Mouse (Mus musculus) adrenal gland, adult 2 months (tissue): ENCODE measurements at regions not wholly inside any gene's neighbourhood (a gene's known extent, or its start where the extent isn't known, plus 50 kb on each side); places are given as distances from the start of the nearest gene placed in this dataset.
"Not testable (repeated sequence)": the region's sequence is repeated elsewhere in the genome, so short reads cannot be mapped to it uniquely, and the experiment has no call there.

Experiments used
- DNase-seq: peaks from one replicate; pipeline ENCODE4 v3.0.0; 2021

- not testable (repeated sequence) for DNase-seq
Measured at GRCm38 (mm10) chr1:14688041-14688440, 1405.1 kb downstream of the 4930444P10Rik start.

DNA sequence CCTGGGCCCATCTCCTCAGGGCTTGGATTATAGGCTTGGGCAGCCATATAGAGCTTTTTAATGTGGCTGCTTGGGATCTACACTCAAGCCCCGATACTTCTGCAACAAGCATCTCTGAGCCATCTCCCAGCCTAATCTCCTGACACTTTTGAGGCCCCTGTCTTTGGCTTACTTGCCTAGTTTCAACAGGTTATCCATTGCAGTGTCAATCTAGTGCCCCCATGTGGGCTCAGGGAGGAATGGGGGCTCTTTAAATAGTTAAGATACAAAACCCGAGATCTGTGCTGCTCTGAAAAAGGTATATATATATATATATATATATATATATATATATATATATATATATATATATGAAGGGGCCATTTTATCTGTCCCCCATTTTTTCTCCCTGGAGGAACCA lies 1407.0 kb downstream of the 4930444P10Rik start:
- no peak for DNase-seq

- no peak for DNase-seq
Measured at GRCm38 (mm10) chr1:14680443-14680842, 1412.7 kb downstream of the 4930444P10Rik start.

DNA sequence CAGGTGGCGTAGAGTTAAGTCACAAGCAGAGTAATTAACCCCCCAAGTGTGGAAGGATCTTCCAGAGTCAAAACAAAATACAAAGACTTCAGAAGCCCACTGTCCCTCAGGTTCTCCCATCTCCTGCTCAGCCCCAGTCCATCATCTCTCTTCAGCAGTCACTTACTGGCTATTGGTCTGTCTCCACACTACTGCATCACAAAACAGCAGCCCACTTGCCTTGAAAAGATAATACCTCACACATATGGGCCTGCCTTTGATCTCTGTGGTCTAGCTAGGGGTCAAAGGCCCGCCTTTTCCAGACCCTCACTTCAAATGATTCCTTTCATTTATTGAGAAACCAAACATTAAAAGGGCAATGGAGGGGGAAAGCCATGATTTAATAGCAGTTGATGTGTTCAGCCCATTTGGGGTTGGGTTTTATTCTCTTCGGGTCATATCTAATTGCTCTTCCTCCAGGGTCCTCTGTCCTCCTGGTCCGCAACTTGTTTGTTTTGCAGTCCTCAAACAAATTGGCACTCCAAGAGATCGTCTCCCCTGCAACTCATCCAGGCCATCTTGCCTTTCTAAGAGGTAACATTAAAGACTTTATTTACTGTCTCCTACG lies 1420.6 kb downstream of the 4930444P10Rik start:
- DNase-seq = no peak

GRCm38 (mm10) chr1:14662706-14663312 lies 1430.3 kb downstream of the 4930444P10Rik start:
- no peak for DNase-seq

GRCm38 (mm10) chr1:14661854-14662253 lies 1431.3 kb downstream of the 4930444P10Rik start:
- no peak for DNase-seq

DNA sequence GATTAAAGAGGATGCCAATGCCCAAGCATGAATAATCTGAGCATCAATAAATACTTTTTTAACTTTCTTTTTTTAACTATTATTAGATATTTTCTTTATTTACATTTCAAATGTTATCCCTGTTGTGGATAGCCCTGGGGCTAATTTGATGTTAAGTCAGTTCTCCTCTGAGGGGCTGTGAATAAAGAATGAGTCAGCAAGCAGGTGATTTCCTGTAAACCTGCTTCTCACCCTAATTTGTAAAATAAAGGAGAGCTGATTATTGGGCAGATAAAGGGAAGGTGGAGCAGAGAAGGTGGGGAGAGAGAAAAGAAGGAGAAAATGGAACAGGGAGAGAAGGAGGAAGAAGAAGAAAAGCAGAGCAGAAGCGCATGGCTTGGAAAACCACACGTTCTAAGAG lies 1442.8 kb downstream of the 4930444P10Rik start:
- no peak for DNase-seq

- no peak for DNase-seq
Measured at GRCm38 (mm10) chr1:14635642-14636263, 1457.4 kb downstream of the 4930444P10Rik start.

DNA sequence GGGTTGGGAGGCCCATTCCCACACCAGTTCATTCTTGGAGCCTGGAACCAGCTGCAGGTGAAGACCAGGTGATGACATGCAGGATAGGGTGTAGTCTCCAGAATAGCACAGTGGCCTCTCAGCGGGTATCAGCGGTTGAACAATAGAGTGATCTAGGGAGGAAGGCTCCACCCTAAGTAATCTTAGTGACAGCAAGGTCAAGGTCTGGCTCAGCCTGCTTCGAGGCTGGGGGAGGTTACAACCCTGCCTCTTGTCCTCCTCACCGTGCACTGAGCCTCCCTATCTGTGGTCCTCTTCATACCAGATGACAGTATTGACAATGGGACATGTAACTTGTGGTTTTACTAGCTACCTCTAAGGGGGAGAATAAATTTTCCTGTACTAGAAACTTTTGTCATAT lies 1461.1 kb downstream of the 4930444P10Rik start:
- no peak for DNase-seq

DNA sequence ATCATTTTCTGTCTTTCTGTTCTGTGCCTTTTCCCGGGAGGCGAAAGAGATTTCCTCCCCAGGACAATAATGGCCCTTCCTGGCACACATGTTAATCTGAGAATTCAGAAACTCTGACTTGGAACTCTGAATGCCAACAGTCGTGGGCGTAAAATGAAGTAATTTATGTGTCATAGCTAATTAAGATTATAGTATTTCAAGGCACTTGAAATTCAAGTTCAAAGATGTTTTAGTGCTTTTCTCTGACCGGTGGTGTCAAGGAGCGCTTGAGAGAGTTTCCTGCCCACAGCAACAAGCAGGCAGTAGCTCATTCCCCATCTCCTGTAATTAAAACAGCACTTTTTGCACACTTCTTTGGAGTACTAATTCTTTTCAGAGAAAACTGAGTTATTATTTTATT lies 1465.9 kb downstream of the 4930444P10Rik start:
- no peak for DNase-seq

- no peak for DNase-seq
Measured at GRCm38 (mm10) chr1:14626685-14627084, 1466.4 kb downstream of the 4930444P10Rik start.

GRCm38 (mm10) chr1:14620922-14621430 lies 1472.1 kb downstream of the 4930444P10Rik start:
- DNase-seq = no peak

- DNase-seq = no peak
Measured at GRCm38 (mm10) chr1:14613232-14613894, 1479.8 kb downstream of the 4930444P10Rik start.

DNA sequence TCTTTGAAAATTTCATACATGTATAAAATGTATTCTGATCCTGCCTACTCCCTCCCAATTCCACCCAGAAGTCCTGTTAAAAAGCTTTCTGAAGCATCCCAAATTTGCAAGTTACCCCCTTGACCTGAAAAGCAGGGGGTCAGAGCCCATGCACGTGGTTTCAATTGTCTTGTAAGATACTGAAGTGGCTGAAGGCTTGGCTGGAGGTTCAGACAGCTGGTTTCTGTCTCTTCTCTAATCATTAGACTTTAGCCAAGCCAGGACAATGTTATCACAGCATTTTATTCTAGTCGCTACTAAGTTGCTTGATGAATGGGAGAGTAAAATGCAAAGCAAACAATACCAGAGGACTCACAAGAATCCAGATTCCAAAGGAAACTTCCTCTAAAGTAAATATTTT lies 1484.1 kb downstream of the 4930444P10Rik start:
- no peak for DNase-seq

- no peak for DNase-seq
Measured at GRCm38 (mm10) chr1:14595961-14596360, 1497.2 kb downstream of the 4930444P10Rik start.

DNA sequence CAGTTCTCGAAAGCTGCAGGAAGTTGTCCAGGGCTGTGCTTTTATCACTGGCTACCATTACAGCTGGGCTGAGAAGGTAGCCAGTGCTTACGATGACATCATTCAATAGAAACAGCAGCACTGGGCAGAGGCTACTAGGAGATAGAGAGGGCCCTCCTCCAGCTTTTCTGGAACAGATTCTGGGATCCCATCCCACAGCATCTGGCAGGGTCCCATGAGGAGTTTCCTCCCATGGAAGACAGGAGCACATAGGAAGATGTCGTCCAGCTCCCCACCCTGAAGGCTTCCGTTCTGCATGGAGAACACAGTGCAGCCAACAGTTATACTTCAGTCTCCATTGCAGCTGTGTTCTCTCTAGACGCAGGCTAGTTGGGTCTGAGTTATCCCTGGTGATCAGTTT lies 1503.2 kb downstream of the 4930444P10Rik start:
- no peak for DNase-seq

- no peak for DNase-seq
Measured at GRCm38 (mm10) chr1:14579376-14579775, 1513.7 kb downstream of the 4930444P10Rik start.

DNA sequence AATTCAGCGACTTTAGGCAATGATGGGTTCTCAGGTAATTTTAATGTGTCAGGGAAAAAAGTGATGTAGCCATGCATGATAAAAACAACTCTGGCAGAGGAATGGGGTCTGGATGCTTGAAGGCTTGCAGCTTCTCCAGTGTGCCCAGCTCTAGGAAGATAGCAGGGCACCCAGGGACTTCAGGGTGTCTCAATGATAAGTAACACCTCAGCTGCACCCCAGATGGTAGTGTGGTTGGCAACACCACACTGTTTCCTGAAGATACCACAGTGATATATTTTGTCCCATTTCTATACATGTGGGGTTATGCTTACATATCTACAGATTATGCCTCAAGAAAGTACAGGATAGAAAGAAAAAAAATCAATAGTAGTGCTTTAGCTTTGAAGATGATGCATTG lies 1516.9 kb downstream of the 4930444P10Rik start:
- no peak for DNase-seq

DNA sequence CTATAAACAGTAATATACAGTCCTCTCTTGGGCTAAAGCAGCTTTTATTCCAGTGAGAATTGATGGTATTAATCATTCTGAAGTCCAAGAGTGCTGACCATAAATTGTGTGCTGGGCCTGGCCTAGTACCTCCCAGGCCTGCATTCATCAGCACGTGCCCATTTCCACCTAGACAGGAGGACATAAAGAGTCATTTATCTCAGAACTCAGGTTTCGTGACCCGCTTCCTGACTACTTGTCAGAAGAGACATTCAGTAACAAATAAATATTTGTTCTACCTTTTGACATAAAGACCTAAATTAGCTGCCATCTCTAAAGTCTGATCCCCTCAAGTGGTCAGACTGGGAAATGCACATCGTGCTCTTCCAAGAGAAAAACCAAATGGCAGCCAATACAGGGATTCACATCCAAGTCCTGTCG lies 1522.6 kb downstream of the 4930444P10Rik start:
- peak; percentile 5 for DNase-seq

- DNase-seq = no peak
Measured at GRCm38 (mm10) chr1:14570113-14570512, 1523.0 kb downstream of the 4930444P10Rik start.

- no peak for DNase-seq
Measured at GRCm38 (mm10) chr1:14567006-14567405, 1526.1 kb downstream of the 4930444P10Rik start.

DNA sequence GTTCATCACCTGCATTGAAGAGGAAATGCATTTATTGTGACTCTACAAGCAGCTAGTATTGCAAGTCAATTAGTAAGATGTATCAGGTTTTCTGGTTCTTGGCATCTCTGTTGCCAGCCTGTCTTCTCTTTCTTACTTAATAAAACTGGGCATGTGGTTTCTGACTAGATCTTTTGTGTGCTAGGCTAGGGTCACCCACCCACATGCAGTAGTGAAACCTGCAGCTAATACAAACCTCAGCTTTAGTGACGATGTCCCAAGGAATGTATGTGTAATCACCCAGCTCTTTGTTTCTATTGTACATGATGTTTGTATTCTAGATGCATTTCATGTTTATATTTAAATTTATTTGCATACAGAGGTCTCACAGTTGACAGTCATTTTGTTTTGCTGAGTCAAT lies 1526.7 kb downstream of the 4930444P10Rik start:
- DNase-seq = no peak
